Mouse (Mus musculus): ENCODE measurements at regions not wholly inside any gene's neighbourhood (a gene's known extent, or its start where the extent isn't known, plus 50 kb on each side); places are given as distances from the start of the nearest gene placed in this dataset.

GRCm38 (mm10) chr4:87386835-87387234, 156.6 kb upstream of the Slc24a2 start:
- DNase-seq: no peak

- no peak for DNase-seq
These were observed 156.0 kb upstream of the Slc24a2 start for GRCm38 (mm10) chr4:87386271-87386670.

DNA sequence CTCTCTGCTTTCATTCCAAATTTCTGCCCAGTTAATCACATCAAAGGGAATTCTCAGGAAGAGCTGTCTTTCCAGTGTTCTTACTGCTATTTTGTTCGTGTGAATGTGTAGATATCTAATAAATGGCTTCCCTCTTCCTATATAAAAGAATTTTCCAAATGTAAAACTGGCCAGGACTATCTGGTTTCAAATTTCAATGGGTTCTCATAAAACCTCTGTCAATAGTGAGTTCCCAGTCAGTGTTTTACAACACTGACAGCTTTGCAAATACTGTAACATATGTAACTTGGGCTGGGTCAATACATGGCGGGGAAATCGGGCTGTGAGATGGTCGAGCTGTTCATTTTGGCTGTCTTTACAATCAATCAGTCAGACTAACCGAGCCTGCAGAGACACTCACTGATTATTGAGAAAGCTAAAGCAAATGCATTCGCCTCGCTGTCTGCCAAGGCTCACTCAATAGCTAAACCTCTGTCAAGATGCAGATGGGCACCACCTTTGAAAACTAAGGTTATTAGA, 155.0 kb upstream of the Slc24a2 start:
- no peak for DNase-seq

DNA sequence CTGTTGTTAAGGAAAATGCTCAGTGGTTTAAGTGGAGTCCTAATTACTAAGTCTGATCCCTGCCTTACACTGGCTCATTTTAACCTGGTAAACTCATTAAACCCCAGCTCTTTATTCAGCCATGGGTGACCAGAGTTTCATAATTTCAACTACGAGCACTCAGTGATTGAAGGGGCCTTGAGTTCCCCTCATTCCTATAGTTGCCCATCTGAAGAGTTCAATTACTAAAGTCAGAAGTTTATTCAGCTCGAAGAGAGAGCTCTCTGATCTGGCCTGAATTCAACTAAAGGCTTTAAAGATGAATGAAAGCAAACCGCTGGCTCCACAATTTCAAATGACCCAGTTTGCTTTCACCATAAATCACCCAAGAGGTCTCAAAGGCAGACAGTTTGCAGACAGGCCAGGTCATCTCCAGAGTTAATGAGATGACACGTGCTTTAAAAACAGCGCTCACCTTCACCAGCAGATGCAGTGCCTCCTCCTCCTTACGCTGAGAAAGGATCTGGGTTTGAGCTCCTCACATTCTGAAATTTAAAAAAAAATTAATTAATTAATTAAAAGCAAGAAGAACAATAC, 154.3 kb upstream of the Slc24a2 start:
- no peak for DNase-seq

- DNase-seq: no peak
These were observed 150.4 kb upstream of the Slc24a2 start for GRCm38 (mm10) chr4:87380716-87381115.

- no peak for DNase-seq
These were observed 149.4 kb upstream of the Slc24a2 start for GRCm38 (mm10) chr4:87379516-87380173.

DNA sequence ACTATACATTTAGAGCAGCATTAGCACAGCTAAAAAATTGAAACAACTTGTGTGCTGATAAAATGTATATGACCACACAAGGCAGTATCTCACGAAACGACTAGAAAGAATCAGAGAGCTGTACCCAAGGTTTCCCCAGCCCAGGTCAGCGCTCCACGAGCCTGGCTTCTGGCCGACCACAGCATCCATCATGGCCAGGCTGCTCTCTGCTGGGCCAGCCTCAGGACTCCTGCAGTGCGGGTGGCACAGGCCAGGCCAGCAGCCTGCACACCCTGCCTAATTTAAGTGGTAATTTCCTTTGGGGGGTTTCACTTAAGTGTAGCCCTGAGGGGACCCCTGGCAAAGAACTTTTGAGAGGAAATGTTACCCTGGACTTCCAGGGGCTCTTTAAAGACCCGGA, 141.7 kb upstream of the Slc24a2 start:
- DNase-seq: no peak

GRCm38 (mm10) chr4:87369626-87370234, 139.5 kb upstream of the Slc24a2 start:
- no peak for DNase-seq

- DNase-seq: peak; percentile 49
These were observed 138.3 kb upstream of the Slc24a2 start for GRCm38 (mm10) chr4:87368413-87369160.

GRCm38 (mm10) chr4:87367732-87368412, 137.6 kb upstream of the Slc24a2 start:
- DNase-seq: peak; percentile 81

DNA sequence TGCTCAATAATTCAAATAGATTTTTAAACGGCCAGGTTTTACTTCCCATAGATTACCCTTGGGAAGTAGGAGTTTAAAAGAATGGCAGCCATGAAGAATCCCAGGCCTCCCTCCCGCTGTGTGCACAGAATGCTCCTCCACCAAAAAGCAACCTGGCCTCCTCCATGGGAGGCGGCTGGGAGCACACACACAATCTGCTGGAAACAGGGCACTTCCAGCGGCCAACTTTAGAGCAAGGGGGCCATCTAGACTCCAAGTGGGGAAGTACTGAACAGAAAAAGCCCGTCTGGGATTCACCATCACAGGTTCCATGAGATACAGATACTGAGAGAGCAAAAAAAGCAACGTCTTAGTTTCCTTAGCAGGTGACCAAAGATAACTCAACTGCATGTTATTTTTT, 131.9 kb upstream of the Slc24a2 start:
- DNase-seq: peak; percentile 11

- peak; percentile 51 for DNase-seq
These were observed 129.2 kb upstream of the Slc24a2 start for GRCm38 (mm10) chr4:87359483-87359882.

DNA sequence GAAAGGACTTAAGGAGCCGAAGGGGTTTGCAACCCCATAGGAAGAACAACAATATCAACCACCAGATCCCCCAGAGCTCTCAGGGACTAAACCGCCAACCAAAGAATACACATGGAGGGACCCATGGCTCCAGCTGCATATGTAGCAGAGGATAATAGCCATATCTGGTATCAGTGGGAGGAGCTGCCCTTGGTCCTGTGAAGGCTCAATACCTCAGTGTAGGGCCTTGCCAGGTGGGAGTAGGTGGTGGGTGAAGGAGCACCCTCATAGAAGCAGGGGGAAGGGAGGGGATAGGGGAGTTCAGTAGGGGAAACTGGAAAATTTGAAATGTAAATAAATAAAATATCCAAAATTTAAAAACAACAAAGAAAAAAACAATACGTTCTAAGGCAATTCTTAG, 128.7 kb upstream of the Slc24a2 start:
- no peak for DNase-seq

- no peak for DNase-seq
These were observed 102.7 kb upstream of the Slc24a2 start for GRCm38 (mm10) chr4:87332968-87333367.

- no peak for DNase-seq
These were observed 98.9 kb upstream of the Slc24a2 start for GRCm38 (mm10) chr4:87329136-87329535.

GRCm38 (mm10) chr4:87321726-87322349, 91.6 kb upstream of the Slc24a2 start:
- no peak for DNase-seq

DNA sequence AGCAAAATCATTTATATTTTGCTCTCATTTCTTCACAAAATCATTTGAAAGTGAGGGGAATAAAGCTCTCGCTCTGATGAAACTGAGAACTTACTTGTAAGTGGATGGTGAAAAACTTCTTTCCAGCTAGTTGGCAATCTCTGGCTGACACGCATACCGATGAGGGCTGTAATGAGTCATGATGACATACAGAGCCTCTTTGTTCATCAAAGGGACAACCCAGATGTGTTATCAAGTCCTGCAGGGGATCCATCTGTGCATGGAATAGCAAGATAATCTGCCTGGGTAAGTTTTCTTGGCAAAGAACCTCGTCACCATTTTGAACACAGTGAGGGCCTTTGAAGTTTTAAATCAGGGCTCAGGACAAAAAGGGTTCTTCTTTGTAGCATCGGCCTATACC, 67.9 kb upstream of the Slc24a2 start:
- no peak for DNase-seq

DNA sequence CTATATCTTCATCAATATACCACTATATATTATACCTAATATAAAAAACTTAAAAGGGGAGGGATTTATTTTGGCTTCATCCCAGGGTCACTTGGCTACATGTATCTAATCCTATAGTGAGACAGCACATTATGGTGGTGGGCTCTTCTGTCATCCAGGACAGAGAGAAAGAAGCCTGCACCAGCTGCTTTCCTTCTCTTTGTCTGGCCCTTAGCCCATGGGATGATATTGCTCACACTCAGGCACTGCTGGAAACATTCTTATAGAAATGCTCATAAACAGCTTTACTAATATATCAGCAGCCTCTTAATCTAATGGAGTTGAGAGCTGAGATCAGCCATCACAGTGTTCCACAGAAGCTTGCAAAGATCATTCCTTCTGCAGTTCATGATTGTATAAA, 64.3 kb upstream of the Slc24a2 start:
- DNase-seq: no peak
